Mouse (Mus musculus): Measurements from ENCODE around the gene Fgf4.

Fgf4 gene

GRCm38 (mm10) chr7:144847067-144847466, at the start of gene Fgf4:
Gene Fgf4, plus strand, starts transcription at chr7:144847367.
- DNase-seq (ENCODE audit: low read depth, low spot score), result no peak

- DNase-seq (ENCODE audit: low read depth, low spot score), result no peak
Measured at GRCm38 (mm10) chr7:144798471-144798870, 48.7 kb upstream of the Fgf4 start.

GRCm38 (mm10) chr7:144807036-144807435, 40.1 kb upstream of the Fgf4 start:
- DNase-seq (ENCODE audit: low read depth, low spot score), result no peak

GRCm38 (mm10) chr7:144807976-144808577, 39.1 kb upstream of the Fgf4 start:
- no peak for DNase-seq (ENCODE audit: low read depth, low spot score)

GRCm38 (mm10) chr7:144811521-144811920, 35.6 kb upstream of the Fgf4 start:
- no peak for DNase-seq (ENCODE audit: low read depth, low spot score)

- no peak for DNase-seq (ENCODE audit: low read depth, low spot score)
Measured at GRCm38 (mm10) chr7:144821901-144822300, 25.3 kb upstream of the Fgf4 start.

- DNase-seq (ENCODE audit: low read depth, low spot score), result no peak
Measured at GRCm38 (mm10) chr7:144823988-144824387, 23.2 kb upstream of the Fgf4 start.

GRCm38 (mm10) chr7:144828369-144828768, 18.8 kb upstream of the Fgf4 start:
- no peak for DNase-seq (ENCODE audit: low read depth, low spot score)

GRCm38 (mm10) chr7:144837891-144838488, 9.2 kb upstream of the Fgf4 start, which contains the start of gene Fgf3:
Gene Fgf3, plus strand, starts transcription at chr7:144838083.
- DNase-seq (ENCODE audit: low read depth, low spot score), result no peak

- no peak for DNase-seq (ENCODE audit: low read depth, low spot score)
Measured at GRCm38 (mm10) chr7:144838522-144839503, 8.4 kb upstream of the Fgf4 start.

- DNase-seq (ENCODE audit: low read depth, low spot score), result no peak
Measured at GRCm38 (mm10) chr7:144846158-144846557, 1.0 kb upstream of the Fgf4 start.

GRCm38 (mm10) chr7:144851321-144851720, 4.2 kb downstream of the Fgf4 start:
- no peak for DNase-seq (ENCODE audit: low read depth, low spot score)

GRCm38 (mm10) chr7:144854966-144855365, 7.8 kb downstream of the Fgf4 start:
- DNase-seq (ENCODE audit: low read depth, low spot score), result no peak

GRCm38 (mm10) chr7:144857158-144857557, 10.0 kb downstream of the Fgf4 start:
- DNase-seq (ENCODE audit: low read depth, low spot score), result no peak

- no peak for DNase-seq (ENCODE audit: low read depth, low spot score)
Measured at GRCm38 (mm10) chr7:144857826-144858342, 10.7 kb downstream of the Fgf4 start.

GRCm38 (mm10) chr7:144858702-144859101, 11.5 kb downstream of the Fgf4 start:
- DNase-seq (ENCODE audit: low read depth, low spot score), result no peak

GRCm38 (mm10) chr7:144861056-144861768, 14.0 kb downstream of the Fgf4 start:
- DNase-seq (ENCODE audit: low read depth, low spot score), result no peak

- no peak for DNase-seq (ENCODE audit: low read depth, low spot score)
Measured at GRCm38 (mm10) chr7:144861769-144862070, 14.6 kb downstream of the Fgf4 start.

- DNase-seq (ENCODE audit: low read depth, low spot score), result no peak
Measured at GRCm38 (mm10) chr7:144862126-144862525, 15.0 kb downstream of the Fgf4 start.

GRCm38 (mm10) chr7:144862712-144863111, 15.5 kb downstream of the Fgf4 start:
- no peak for DNase-seq (ENCODE audit: low read depth, low spot score)

- DNase-seq (ENCODE audit: low read depth, low spot score), result no peak
Measured at GRCm38 (mm10) chr7:144863196-144863595, 16.0 kb downstream of the Fgf4 start.

Data from WW6 (cell line).